Mouse (Mus musculus): Measurements from ENCODE around the gene Tcl1b5. TPM values are rescaled to one million over a fixed set of nuclear protein-coding genes. Genes with fewer than 3 reads are reported as not detected.
"Not testable (repeated sequence)": the region's sequence is repeated elsewhere in the genome, so short reads cannot be mapped to it uniquely, and the experiment has no call there.

Tcl1b5 gene
- polyA plus RNA-seq, 1 experiment from 2014 or later: not detected

GRCm38 (mm10) chr12:105143096-105143495 is 33.0 kb upstream of the Tcl1b5 start:
- no peak overlapping the region for H3K9ac ChIP-seq (ENCODE audit: low read depth, low read length)
- no peaks in the 10 kb centered on the region for H3K27me3 ChIP-seq (ENCODE audit: insufficient read depth, low read length)
- no peak overlapping the region for H3K27ac ChIP-seq
- no peaks in the 10 kb centered on the region for H3K9me3 ChIP-seq (replicated peaks; ENCODE audit: low read length)
- no peaks in the 10 kb centered on the region for H3K4me1 ChIP-seq (replicated peaks; ENCODE audit: insufficient read depth, low read length)
- H3K36me3 ChIP-seq (ENCODE audit: insufficient read depth, low read length): no peaks in the 10 kb centered on the region
- WGBS: 93% methylated on average over 3 of the region's 3 CpGs
- DNase-seq (ENCODE audit: low spot score) (no peak), ATAC-seq (replicated peaks; ENCODE audit: low FRiP score, low read depth) (no peak)
- no peak overlapping the region for H3K4me2 ChIP-seq (ENCODE audit: low read length)
- TF ChIP-seq CTCF (IDR thresholded peaks at IDR 0.05; ENCODE audit: low read depth): no peak
- H3K4me3 ChIP-seq (replicated peaks; ENCODE audit: low read depth, low read length): no peak overlapping the region

GRCm38 (mm10) chr12:105144928-105145327 is 31.2 kb upstream of the Tcl1b5 start:
- not testable (repeated sequence) for DNase-seq (ENCODE audit: low spot score); H3K9me3 ChIP-seq (replicated peaks; ENCODE audit: low read length); H3K4me3 ChIP-seq (replicated peaks; ENCODE audit: low read depth, low read length); ATAC-seq (replicated peaks; ENCODE audit: low FRiP score, low read depth); H3K27me3 ChIP-seq (ENCODE audit: insufficient read depth, low read length); H3K4me2 ChIP-seq (ENCODE audit: low read length); H3K36me3 ChIP-seq (ENCODE audit: insufficient read depth, low read length); H3K27ac ChIP-seq; H3K9ac ChIP-seq (ENCODE audit: low read depth, low read length); H3K4me1 ChIP-seq (replicated peaks; ENCODE audit: insufficient read depth, low read length)
- 43% methylated on average over 1 of the region's 1 CpGs for WGBS

- DNase-seq (ENCODE audit: low spot score): no peak
- WGBS: 66% methylated on average over 3 of the region's 3 CpGs
- H3K4me2 ChIP-seq (ENCODE audit: low read length): no peak within 1 kb of the TSS
- H3K9ac ChIP-seq (ENCODE audit: low read depth, low read length): no peak within 1 kb of the TSS
- no peaks in the 10 kb centered on the region for H3K36me3 ChIP-seq (ENCODE audit: insufficient read depth, low read length)
- TF ChIP-seq CTCF (IDR thresholded peaks at IDR 0.05; ENCODE audit: low read depth): no peak
- H3K9me3 ChIP-seq (replicated peaks; ENCODE audit: low read length): no peaks in the 10 kb centered on the region
- no peak for ATAC-seq (replicated peaks; ENCODE audit: low FRiP score, low read depth)
- H3K4me1 ChIP-seq (replicated peaks; ENCODE audit: insufficient read depth, low read length): no peaks in the 10 kb centered on the region
- no peak within 1 kb of the TSS for H3K27ac ChIP-seq
- H3K4me3 ChIP-seq (replicated peaks; ENCODE audit: low read depth, low read length): no peak within 1 kb of the TSS
- H3K27me3 ChIP-seq (ENCODE audit: insufficient read depth, low read length): no peaks in the 10 kb centered on the region
Measured at GRCm38 (mm10) chr12:105145714-105146113, 30.4 kb upstream of the Tcl1b5 start, which contains the start of gene Tcl1b2. Tcl1b2 (plus strand) TSS chr12:105146014.

- H3K4me2 ChIP-seq (ENCODE audit: low read length); DNase-seq (ENCODE audit: low spot score); H3K27me3 ChIP-seq (ENCODE audit: insufficient read depth, low read length); H3K27ac ChIP-seq; H3K9ac ChIP-seq (ENCODE audit: low read depth, low read length); H3K36me3 ChIP-seq (ENCODE audit: insufficient read depth, low read length); H3K4me3 ChIP-seq (replicated peaks; ENCODE audit: low read depth, low read length); H3K4me1 ChIP-seq (replicated peaks; ENCODE audit: insufficient read depth, low read length); ATAC-seq (replicated peaks; ENCODE audit: low FRiP score, low read depth); H3K9me3 ChIP-seq (replicated peaks; ENCODE audit: low read length): not testable (repeated sequence)
- 27% methylated on average over 4 of the region's 4 CpGs for WGBS
Measured at GRCm38 (mm10) chr12:105155286-105155685, 20.9 kb upstream of the Tcl1b5 start.

GRCm38 (mm10) chr12:105158842-105159241 is 17.3 kb upstream of the Tcl1b5 start:
- no peak overlapping the region for H3K4me2 ChIP-seq (ENCODE audit: low read length)
- ATAC-seq (replicated peaks; ENCODE audit: low FRiP score, low read depth) (no peak), DNase-seq (ENCODE audit: low spot score) (no peak)
- no peak overlapping the region for H3K4me3 ChIP-seq (replicated peaks; ENCODE audit: low read depth, low read length)
- H3K27me3 ChIP-seq (ENCODE audit: insufficient read depth, low read length): no peaks in the 10 kb centered on the region
- no peak overlapping the region for H3K9ac ChIP-seq (ENCODE audit: low read depth, low read length)
- no peak for TF ChIP-seq CTCF (IDR thresholded peaks at IDR 0.05; ENCODE audit: low read depth)
- no peaks in the 10 kb centered on the region for H3K4me1 ChIP-seq (replicated peaks; ENCODE audit: insufficient read depth, low read length)
- H3K36me3 ChIP-seq (ENCODE audit: insufficient read depth, low read length): no peaks in the 10 kb centered on the region
- 75% methylated on average over 6 of the region's 6 CpGs for WGBS
- no peak overlapping the region for H3K27ac ChIP-seq
- H3K9me3 ChIP-seq (replicated peaks; ENCODE audit: low read length): no peaks in the 10 kb centered on the region

GRCm38 (mm10) chr12:105159390-105159789 is 16.8 kb upstream of the Tcl1b5 start, which contains the start of gene Tcl1b1:
Tcl1b1 (plus strand) TSS chr12:105159690.
- H3K27me3 ChIP-seq (ENCODE audit: insufficient read depth, low read length): no peaks in the 10 kb centered on the region

GRCm38 (mm10) chr12:105166734-105167133 is 9.4 kb upstream of the Tcl1b5 start:
- no peaks in the 10 kb centered on the region for H3K4me1 ChIP-seq (replicated peaks; ENCODE audit: insufficient read depth, low read length)
- no peak for DNase-seq (ENCODE audit: low spot score)
- WGBS: 51% methylated on average over 3 of the region's 3 CpGs
- no peak overlapping the region for H3K27ac ChIP-seq
- ATAC-seq (replicated peaks; ENCODE audit: low FRiP score, low read depth): no peak
- no peaks in the 10 kb centered on the region for H3K27me3 ChIP-seq (ENCODE audit: insufficient read depth, low read length)
- H3K4me3 ChIP-seq (replicated peaks; ENCODE audit: low read depth, low read length): no peak overlapping the region
- no peak for TF ChIP-seq CTCF (IDR thresholded peaks at IDR 0.05; ENCODE audit: low read depth)
- no peaks in the 10 kb centered on the region for H3K36me3 ChIP-seq (ENCODE audit: insufficient read depth, low read length)
- H3K4me2 ChIP-seq (ENCODE audit: low read length): no peak overlapping the region
- no peak overlapping the region for H3K9ac ChIP-seq (ENCODE audit: low read depth, low read length)
- H3K9me3 ChIP-seq (replicated peaks; ENCODE audit: low read length): no peaks in the 10 kb centered on the region

More at GRCm38 (mm10) chr12:105159390-105159789, 16.8 kb upstream of the Tcl1b5 start, which contains the start of gene Tcl1b1:
- H3K36me3 ChIP-seq (ENCODE audit: insufficient read depth, low read length): no peaks in the 10 kb centered on the region
- H3K9ac ChIP-seq (ENCODE audit: low read depth, low read length): no peak within 1 kb of the TSS
- TF ChIP-seq CTCF (IDR thresholded peaks at IDR 0.05; ENCODE audit: low read depth): no peak
- no peak within 1 kb of the TSS for H3K27ac ChIP-seq
- ATAC-seq (replicated peaks; ENCODE audit: low FRiP score, low read depth): no peak
- no peak within 1 kb of the TSS for H3K4me3 ChIP-seq (replicated peaks; ENCODE audit: low read depth, low read length)
- no peak for DNase-seq (ENCODE audit: low spot score)
- 73% methylated on average over 4 of the region's 4 CpGs for WGBS
- no peak within 1 kb of the TSS for H3K4me2 ChIP-seq (ENCODE audit: low read length)
- H3K9me3 ChIP-seq (replicated peaks; ENCODE audit: low read length): no peaks in the 10 kb centered on the region
- no peaks in the 10 kb centered on the region for H3K4me1 ChIP-seq (replicated peaks; ENCODE audit: insufficient read depth, low read length)
